Mouse (Mus musculus): ENCODE measurements around the gene Dhx35. TPM values are rescaled to one million over a fixed set of nuclear protein-coding genes. Genes with fewer than 3 reads are reported as not detected.
A peak's percentile ranks its signal among the peaks of the same experiment; 100 is the strongest.

The Dhx35 gene
- polyA plus RNA-seq, 1 experiment: 55.5 TPM

GRCm38 (mm10) chr2:158843287-158843686 lies 48.7 kb downstream of the Dhx35 start:
- Histone ChIP-seq H3K4me3 (ENCODE audit: low read depth, low read length) (no peak overlapping the region), H3K9ac (ENCODE audit: low read depth, poor library complexity, severe bottlenecking) (no peak overlapping the region), H3K27ac (ENCODE audit: insufficient read depth, low read length) (no peak overlapping the region), H3K27me3 (ENCODE audit: control insufficient read depth, insufficient read depth, low read length, poor library complexity, severe bottlenecking) (no peaks in the 10 kb centered on the region), H3K9me3 (replicated peaks; ENCODE audit: control insufficient read depth, insufficient read depth, low read length, poor library complexity, severe bottlenecking) (no peaks in the 10 kb centered on the region), H3K36me3 (ENCODE audit: control insufficient read depth, insufficient read depth, low read length, poor library complexity, severe bottlenecking) (peaks cover 12% of the 10 kb centered on the region), H3K4me1 (ENCODE audit: control insufficient read depth, insufficient read depth, low read length) (peaks cover 5% of the 10 kb centered on the region)
- TF ChIP-seq POLR2A (IDR thresholded peaks at IDR 0.05; ENCODE audit: insufficient read depth, low read length) (no peak), CTCF (IDR thresholded peaks at IDR 0.05; ENCODE audit: low read depth, low read length) (no peak), EP300 (IDR thresholded peaks at IDR 0.05; ENCODE audit: insufficient read depth, low read depth, low read length) (no peak)

- Histone ChIP-seq H3K36me3 (ENCODE audit: control insufficient read depth, insufficient read depth, low read length, poor library complexity, severe bottlenecking) (peaks cover 12% of the 10 kb centered on the region), H3K4me1 (ENCODE audit: control insufficient read depth, insufficient read depth, low read length) (peaks cover 7% of the 10 kb centered on the region), H3K4me3 (ENCODE audit: low read depth, low read length) (no peak overlapping the region), H3K27me3 (ENCODE audit: control insufficient read depth, insufficient read depth, low read length, poor library complexity, severe bottlenecking) (no peaks in the 10 kb centered on the region), H3K27ac (ENCODE audit: insufficient read depth, low read length) (no peak overlapping the region), H3K9ac (ENCODE audit: low read depth, poor library complexity, severe bottlenecking) (no peak overlapping the region), H3K9me3 (replicated peaks; ENCODE audit: control insufficient read depth, insufficient read depth, low read length, poor library complexity, severe bottlenecking) (no peaks in the 10 kb centered on the region)
- no peak for TF ChIP-seq POLR2A (IDR thresholded peaks at IDR 0.05; ENCODE audit: insufficient read depth, low read length)
- TF ChIP-seq CTCF (IDR thresholded peaks at IDR 0.05; ENCODE audit: low read depth, low read length): no peak
- TF ChIP-seq EP300 (IDR thresholded peaks at IDR 0.05; ENCODE audit: insufficient read depth, low read depth, low read length): no peak
These were observed 50.4 kb downstream of the Dhx35 start for GRCm38 (mm10) chr2:158845031-158845430.

- no peak overlapping the region for H3K4me3 ChIP-seq (ENCODE audit: low read depth, low read length)
- H3K9ac ChIP-seq (ENCODE audit: low read depth, poor library complexity, severe bottlenecking): no peak overlapping the region
- TF ChIP-seq EP300 (IDR thresholded peaks at IDR 0.05; ENCODE audit: insufficient read depth, low read depth, low read length) (no peak), CTCF (IDR thresholded peaks at IDR 0.05; ENCODE audit: low read depth, low read length) (no peak), POLR2A (IDR thresholded peaks at IDR 0.05; ENCODE audit: insufficient read depth, low read length) (no peak)
- H3K9me3 ChIP-seq (replicated peaks; ENCODE audit: control insufficient read depth, insufficient read depth, low read length, poor library complexity, severe bottlenecking): no peaks in the 10 kb centered on the region
- H3K27ac ChIP-seq (ENCODE audit: insufficient read depth, low read length): no peak overlapping the region
- H3K36me3 ChIP-seq (ENCODE audit: control insufficient read depth, insufficient read depth, low read length, poor library complexity, severe bottlenecking): peaks cover 15% of the 10 kb centered on the region
- H3K27me3 ChIP-seq (ENCODE audit: control insufficient read depth, insufficient read depth, low read length, poor library complexity, severe bottlenecking): no peaks in the 10 kb centered on the region
- peaks cover 8% of the 10 kb centered on the region for H3K4me1 ChIP-seq (ENCODE audit: control insufficient read depth, insufficient read depth, low read length)
These were observed 51.6 kb downstream of the Dhx35 start for GRCm38 (mm10) chr2:158846208-158846607.

- H3K9me3 ChIP-seq (replicated peaks; ENCODE audit: control insufficient read depth, insufficient read depth, low read length, poor library complexity, severe bottlenecking): no peaks in the 10 kb centered on the region
- H3K27me3 ChIP-seq (ENCODE audit: control insufficient read depth, insufficient read depth, low read length, poor library complexity, severe bottlenecking): no peaks in the 10 kb centered on the region
- H3K27ac ChIP-seq (ENCODE audit: insufficient read depth, low read length): no peak overlapping the region
- H3K4me1 ChIP-seq (ENCODE audit: control insufficient read depth, insufficient read depth, low read length): peaks cover 8% of the 10 kb centered on the region
- TF ChIP-seq EP300 (IDR thresholded peaks at IDR 0.05; ENCODE audit: insufficient read depth, low read depth, low read length) (no peak), POLR2A (IDR thresholded peaks at IDR 0.05; ENCODE audit: insufficient read depth, low read length) (no peak), CTCF (IDR thresholded peaks at IDR 0.05; ENCODE audit: low read depth, low read length) (no peak)
- H3K36me3 ChIP-seq (ENCODE audit: control insufficient read depth, insufficient read depth, low read length, poor library complexity, severe bottlenecking): peaks cover 15% of the 10 kb centered on the region
- no peak overlapping the region for H3K4me3 ChIP-seq (ENCODE audit: low read depth, low read length)
- H3K9ac ChIP-seq (ENCODE audit: low read depth, poor library complexity, severe bottlenecking): no peak overlapping the region
These were observed 53.4 kb downstream of the Dhx35 start for GRCm38 (mm10) chr2:158847991-158848390.

- H3K9ac ChIP-seq (ENCODE audit: low read depth, poor library complexity, severe bottlenecking): no peak overlapping the region
- H3K27me3 ChIP-seq (ENCODE audit: control insufficient read depth, insufficient read depth, low read length, poor library complexity, severe bottlenecking): no peaks in the 10 kb centered on the region
- H3K4me3 ChIP-seq (ENCODE audit: low read depth, low read length): no peak overlapping the region
- no peaks in the 10 kb centered on the region for H3K9me3 ChIP-seq (replicated peaks; ENCODE audit: control insufficient read depth, insufficient read depth, low read length, poor library complexity, severe bottlenecking)
- no peak for TF ChIP-seq CTCF (IDR thresholded peaks at IDR 0.05; ENCODE audit: low read depth, low read length)
- no peak for TF ChIP-seq EP300 (IDR thresholded peaks at IDR 0.05; ENCODE audit: insufficient read depth, low read depth, low read length)
- peaks cover 15% of the 10 kb centered on the region for H3K36me3 ChIP-seq (ENCODE audit: control insufficient read depth, insufficient read depth, low read length, poor library complexity, severe bottlenecking)
- no peak overlapping the region for H3K27ac ChIP-seq (ENCODE audit: insufficient read depth, low read length)
- peaks cover 5% of the 10 kb centered on the region for H3K4me1 ChIP-seq (ENCODE audit: control insufficient read depth, insufficient read depth, low read length)
These were observed 54.8 kb downstream of the Dhx35 start for GRCm38 (mm10) chr2:158849416-158849815.

- Histone ChIP-seq H3K9me3 (replicated peaks; ENCODE audit: control insufficient read depth, insufficient read depth, low read length, poor library complexity, severe bottlenecking) (no peaks in the 10 kb centered on the region), H3K27ac (ENCODE audit: insufficient read depth, low read length) (no peak overlapping the region), H3K27me3 (ENCODE audit: control insufficient read depth, insufficient read depth, low read length, poor library complexity, severe bottlenecking) (no peaks in the 10 kb centered on the region), H3K4me1 (ENCODE audit: control insufficient read depth, insufficient read depth, low read length) (peaks cover 3% of the 10 kb centered on the region), H3K9ac (ENCODE audit: low read depth, poor library complexity, severe bottlenecking) (no peak overlapping the region), H3K36me3 (ENCODE audit: control insufficient read depth, insufficient read depth, low read length, poor library complexity, severe bottlenecking) (peaks cover 14% of the 10 kb centered on the region), H3K4me3 (ENCODE audit: low read depth, low read length) (no peak overlapping the region)
- peak; percentile 49 for TF ChIP-seq CTCF (IDR thresholded peaks at IDR 0.05; ENCODE audit: low read depth, low read length)
- no peak for TF ChIP-seq EP300 (IDR thresholded peaks at IDR 0.05; ENCODE audit: insufficient read depth, low read depth, low read length)
These were observed 58.0 kb downstream of the Dhx35 start for GRCm38 (mm10) chr2:158852579-158852978.

All from ES-Bruce4 (cell line).